Comparison of ENCODE assay signal across 8 mouse cellular contexts in the genomic region with DNA sequence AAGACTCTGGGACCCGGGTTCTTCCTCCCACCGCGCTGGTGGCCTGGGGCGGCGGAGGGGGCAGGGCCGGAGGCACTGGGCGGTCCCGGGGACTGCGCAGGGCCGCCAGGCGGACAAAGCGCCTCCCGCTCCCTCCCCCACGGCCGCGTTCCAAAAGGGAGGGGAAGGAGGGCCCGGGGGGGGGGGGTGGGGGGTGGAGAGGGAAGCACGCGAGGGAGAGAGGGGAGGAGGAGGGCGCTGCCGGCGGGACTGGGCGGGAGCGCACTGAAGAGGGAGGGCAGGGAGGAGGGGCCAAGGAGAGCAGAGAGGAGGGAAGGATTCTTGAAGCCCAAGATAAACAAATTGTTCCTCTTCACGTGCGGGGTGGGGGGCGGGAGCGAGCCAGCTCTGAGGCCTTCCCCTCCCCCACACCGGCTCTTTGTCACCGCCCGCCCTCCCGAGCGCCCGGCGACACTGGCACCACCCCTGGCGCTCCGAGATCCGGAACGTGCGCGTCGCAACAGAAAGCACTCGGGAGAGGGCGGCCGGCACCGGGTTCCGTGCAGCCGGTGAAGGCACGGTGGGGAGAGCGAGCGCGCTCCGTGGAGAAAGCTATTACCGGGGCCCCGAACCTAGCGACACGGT. TPM values are rescaled to one million over a fixed set of nuclear protein-coding genes. Genes with fewer than 3 reads are reported as not detected.
DNase-seq lines count a peak whose midpoint lies in the region; ATAC-seq lines count a peak whose summit lies in the region.

No protein-coding gene starts in this region.

- no peaks in the 10 kb centered on the region for H3K27me3 ChIP-seq in intestine, embryonic 14.5 days (replicated peaks; ENCODE audit: control insufficient read depth, insufficient read depth, low read length)

- peak overlapping the region; percentile 79 for H3K4me2 ChIP-seq in intestine, embryonic 14.5 days (ENCODE audit: low read length)

- no peaks in the 10 kb centered on the region for H3K36me3 ChIP-seq in intestine, embryonic 14.5 days (ENCODE audit: control insufficient read depth, insufficient read depth, low read length)

- peaks cover 13% of the 10 kb centered on the region; the same call in 1 of the 2 replicates for H3K4me1 ChIP-seq in intestine, embryonic 14.5 days (replicated peaks; ENCODE audit: control insufficient read depth, insufficient read depth, low read length)

- peak overlapping the region; percentile 88 for H3K9ac ChIP-seq in intestine, embryonic 14.5 days (ENCODE audit: low read length)

- peak overlapping the region; percentile 79 for H3K4me3 ChIP-seq in intestine, embryonic 14.5 days (ENCODE audit: low read depth, low read length)

- no peaks in the 10 kb centered on the region for H3K9me3 ChIP-seq in intestine, embryonic 14.5 days (ENCODE audit: control insufficient read depth, low read length)

- peak overlapping the region; percentile 99 for H3K27ac ChIP-seq in intestine, embryonic 14.5 days (ENCODE audit: low read depth)

- WGBS in intestine, embryonic 14.5 days: under 1% methylated on average over 51 of the region's 57 CpGs

- intact Hi-C loops in left cerebral cortex, postnatal 10 days (cut with DNase I): loop anchor here (2.0 to 10.0 kb wide), 3 partner anchors 55 to 217 kb away; no protein-coding TSS in a partner anchor

- DNase-seq in adrenal gland, adult 2 months: peak; percentile 96
- peak; percentile 95 for DNase-seq in embryo, embryonic 11 days
- peak; percentile 95 for DNase-seq in gastrocnemius, postnatal 25 days
- DNase-seq in intestine, embryonic 14.5 days (ENCODE audit: low spot score): peak; percentile 93
- DNase-seq in left cerebral cortex, postnatal 10 days (ENCODE audit: extremely low spot score in 1 of 2, low spot score in 2 of 2): peak; percentile 72 to 96
- peak; percentile 88 to 89 for DNase-seq in right cerebral cortex, postnatal 10 days (ENCODE audit: low spot score in 2 of 2)
- DNase-seq in urinary bladder, postnatal 4 days (ENCODE audit: low spot score in 2 of 2): peak; percentile 91 to 93

- ATAC-seq in intestine, embryonic 14.5 days (replicated peaks; ENCODE audit: low FRiP score, low TSS enrichment, low read depth): peak; percentile 84
- ATAC-seq in megakaryocyte progenitor cell, adult 5-6 weeks (replicated peaks; ENCODE audit: poor library complexity): peak; percentile 64

RNA-seq across cellular contexts. Expression of a gene that starts 2.8 kb away (rescaled TPM):
- 1 to 10 TPM; 7.8 TPM for total RNA-seq in adrenal gland, adult 2 months (2021)
- 5.2 and 5.3 TPM in 2 replicates for polyA plus RNA-seq in adrenal gland, adult 2 months (2012; rRNA removed)
- 1 to 10 TPM; 2.4 to 2.5 TPM for total RNA-seq in gastrocnemius, postnatal 25 days (2021)
- 6.5 and 7.9 TPM in 2 replicates for polyA plus RNA-seq in intestine, embryonic 14.5 days (2014; fragmentation: Nextera tagmentation; extraction: Ambion mirVana)
- 1 to 10 TPM; 7.2 to 7.8 TPM for total RNA-seq in left cerebral cortex, postnatal 10 days (2021)
- total RNA-seq in megakaryocyte progenitor cell, adult 5-6 weeks (2015): 7.8 and 9.5 TPM in 2 replicates
- total RNA-seq in megakaryocyte progenitor cell, adult 5-6 weeks (2017): 5.9 and 7.9 TPM in 2 replicates

Comparison
In these comparisons a context has a peak if more than half of its experiments do, and no peak if none do; other contexts are left out.
1. Peak in every context shown above with its lines: DNase-seq, ATAC-seq, H3K4me3 ChIP-seq and H3K27ac ChIP-seq.